Mouse (Mus musculus) liver, postnatal 0 days (tissue): ENCODE data around the gene Usp29.

Experiments
- CTCF ChIP-seq: sonication (generic); IDR thresholded peaks from 2 replicates; pipeline ENCODE4 v1.5.1; 2016; ENCODE audit warnings: antibody characterized with exemption, low read depth
- EP300 ChIP-seq: IDR thresholded peaks from 2 replicates; pipeline ENCODE4 v1.6.1; 2016; ENCODE audit warnings: antibody characterized with exemption, low read depth, mild to moderate bottlenecking

DNA sequence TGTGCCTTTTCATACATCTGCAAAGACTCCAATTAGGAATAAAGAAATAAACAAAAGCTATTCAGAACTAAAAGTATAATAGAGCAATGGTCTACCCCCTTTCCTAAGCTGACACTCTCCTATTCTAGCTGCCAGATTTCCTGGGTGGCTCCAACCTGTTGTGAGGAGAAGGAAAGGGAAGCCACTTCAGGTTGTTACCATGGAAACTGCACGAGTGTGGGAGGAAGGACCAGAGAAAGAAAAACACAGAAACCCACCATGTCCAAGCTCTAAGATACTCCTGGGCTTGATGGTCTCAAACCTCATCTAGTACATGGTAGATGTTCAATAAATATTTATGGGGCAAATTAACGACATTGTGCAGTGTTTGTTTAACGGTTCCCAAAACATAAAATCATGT is 160.8 kb downstream of the Usp29 start:
- TF ChIP-seq CTCF (no peak), EP300 (no peak)
